Mouse (Mus musculus): ENCODE data around the gene Eps15.

Eps15 gene

GRCm38 (mm10) chr4:109279689-109280458, at the start of gene Eps15:
Eps15 (plus strand) TSS chr4:109280268.
- DNase-seq: peak; percentile 88

GRCm38 (mm10) chr4:109234185-109234584, 45.9 kb upstream of the Eps15 start, which contains the start of gene Calr4:
Calr4 (plus strand) TSS chr4:109234485.
- no peak for DNase-seq

GRCm38 (mm10) chr4:109234806-109235350, 45.2 kb upstream of the Eps15 start:
- DNase-seq: peak; percentile 36

- DNase-seq: no peak
These were observed 43.7 kb upstream of the Eps15 start for GRCm38 (mm10) chr4:109236186-109236879.

DNA sequence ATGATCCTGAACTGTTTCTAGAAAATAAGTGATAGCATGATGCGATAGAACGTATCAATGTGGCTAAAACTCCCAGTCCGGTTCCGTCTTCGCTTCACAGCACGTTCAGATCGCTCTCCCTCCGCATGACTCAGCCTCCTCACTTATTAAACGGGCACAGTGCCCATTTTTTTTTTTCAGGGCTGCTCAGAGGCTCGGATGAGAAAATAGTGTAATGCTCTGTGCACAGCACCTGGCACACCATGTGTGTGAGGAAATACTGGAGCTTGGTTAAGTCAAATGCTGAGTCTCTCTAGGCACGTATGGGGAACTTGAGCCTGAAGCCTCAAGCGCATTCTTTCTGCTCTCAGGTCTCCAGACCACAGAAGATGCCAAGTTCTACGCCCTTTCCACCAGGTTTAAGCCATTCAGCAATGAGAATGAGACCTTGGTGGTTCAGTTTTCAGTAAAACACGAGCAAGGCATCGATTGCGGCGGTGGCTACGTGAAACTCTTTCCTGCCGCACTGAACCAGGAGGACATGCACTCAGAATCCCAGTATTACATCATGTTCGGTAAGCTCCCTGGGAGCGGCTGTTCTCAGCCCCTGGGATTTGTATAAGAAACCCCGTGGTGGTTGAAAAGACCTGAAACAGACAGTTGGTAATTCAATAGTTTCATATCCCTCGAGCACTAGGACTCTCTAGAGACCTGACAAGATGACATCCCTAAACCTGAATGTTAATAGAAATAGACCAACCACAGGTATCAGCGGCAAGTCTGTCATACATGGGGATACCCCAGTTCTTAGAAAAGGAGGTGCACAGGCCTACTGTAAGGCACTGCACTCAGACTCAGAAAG, 41.4 kb upstream of the Eps15 start:
- peak; percentile 34 for DNase-seq

DNA sequence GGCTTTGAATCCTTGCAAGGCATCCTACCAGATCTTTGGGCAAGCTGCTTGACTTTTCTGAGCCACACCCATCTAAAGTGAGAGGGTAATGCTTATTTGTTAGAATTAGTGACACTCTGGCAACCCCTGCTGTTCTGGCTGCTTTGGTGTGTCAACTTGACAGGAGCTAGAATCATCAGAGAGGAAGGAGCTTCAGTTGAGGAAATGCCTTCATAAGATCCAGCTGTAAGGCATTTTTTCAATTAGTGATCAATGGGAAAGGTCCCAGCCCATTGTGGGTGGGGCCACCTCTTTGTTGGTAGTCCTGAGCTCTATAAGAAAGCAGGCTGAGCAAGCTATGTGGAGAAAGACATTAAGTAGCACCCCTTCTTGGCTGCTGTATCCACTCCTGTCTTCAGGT, 38.8 kb upstream of the Eps15 start:
- no peak for DNase-seq

- peak; percentile 52 for DNase-seq
These were observed 38.1 kb upstream of the Eps15 start for GRCm38 (mm10) chr4:109241934-109242333.

- DNase-seq: no peak
These were observed 35.6 kb upstream of the Eps15 start for GRCm38 (mm10) chr4:109244506-109244905.

DNA sequence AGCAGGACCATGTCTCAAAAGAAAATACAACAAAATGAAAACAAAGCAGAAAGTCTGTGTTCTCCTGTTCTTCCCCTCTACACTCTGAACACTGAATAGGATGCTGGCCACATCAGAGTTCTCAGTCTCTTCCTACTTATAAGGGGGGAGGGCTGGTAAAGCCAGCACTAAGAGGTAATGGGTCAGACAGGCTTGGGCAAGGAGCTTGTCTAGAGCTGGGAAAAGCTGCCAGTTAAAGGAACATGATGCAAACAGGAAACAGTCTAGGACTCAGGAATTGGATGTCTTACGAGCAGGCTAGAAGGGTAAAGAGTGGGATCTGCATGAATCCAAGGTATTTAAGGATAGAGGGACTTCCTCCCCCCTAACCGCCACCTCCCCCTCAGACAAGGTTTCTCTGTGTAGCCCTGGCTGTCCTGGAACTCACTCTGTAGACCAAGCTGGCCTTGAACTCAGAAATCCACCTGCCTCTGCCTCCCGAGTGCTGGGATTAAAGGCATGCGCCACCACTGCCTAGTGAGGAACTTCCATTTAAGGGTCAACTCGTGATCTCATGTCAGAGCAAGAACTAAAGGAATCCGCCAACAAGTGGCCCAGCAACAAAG, 35.0 kb upstream of the Eps15 start:
- no peak for DNase-seq

GRCm38 (mm10) chr4:109251605-109252004, 28.5 kb upstream of the Eps15 start:
- DNase-seq: no peak

GRCm38 (mm10) chr4:109252199-109252598, 27.9 kb upstream of the Eps15 start:
- DNase-seq: no peak

DNA sequence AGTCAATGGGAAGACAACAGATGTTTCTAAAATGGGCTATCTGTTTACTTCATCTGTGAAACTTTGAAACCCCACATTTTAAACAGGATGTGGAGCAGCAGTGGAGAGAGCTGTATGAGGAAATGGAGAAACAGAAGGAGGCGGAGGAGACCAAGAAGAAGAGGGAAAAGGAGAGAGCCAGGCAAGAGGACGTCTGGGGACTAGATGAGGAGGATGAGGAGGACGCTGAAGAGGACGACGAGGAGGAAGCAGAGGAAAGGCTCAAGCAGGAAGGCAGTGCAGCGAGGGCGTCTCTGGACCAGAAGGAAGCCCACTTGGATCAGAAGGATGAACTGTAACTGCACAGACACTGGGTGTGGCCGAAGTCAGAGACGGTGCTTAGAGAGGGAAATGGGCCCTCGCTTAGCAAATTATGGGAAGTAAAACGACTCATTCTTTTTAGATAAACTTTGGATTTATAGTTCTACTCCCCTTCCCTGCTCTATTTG, 26.4 kb upstream of the Eps15 start:
- DNase-seq: no peak

GRCm38 (mm10) chr4:109254511-109254910, 25.6 kb upstream of the Eps15 start:
- no peak for DNase-seq

- DNase-seq: no peak
These were observed 24.7 kb upstream of the Eps15 start for GRCm38 (mm10) chr4:109255321-109255720.

DNA sequence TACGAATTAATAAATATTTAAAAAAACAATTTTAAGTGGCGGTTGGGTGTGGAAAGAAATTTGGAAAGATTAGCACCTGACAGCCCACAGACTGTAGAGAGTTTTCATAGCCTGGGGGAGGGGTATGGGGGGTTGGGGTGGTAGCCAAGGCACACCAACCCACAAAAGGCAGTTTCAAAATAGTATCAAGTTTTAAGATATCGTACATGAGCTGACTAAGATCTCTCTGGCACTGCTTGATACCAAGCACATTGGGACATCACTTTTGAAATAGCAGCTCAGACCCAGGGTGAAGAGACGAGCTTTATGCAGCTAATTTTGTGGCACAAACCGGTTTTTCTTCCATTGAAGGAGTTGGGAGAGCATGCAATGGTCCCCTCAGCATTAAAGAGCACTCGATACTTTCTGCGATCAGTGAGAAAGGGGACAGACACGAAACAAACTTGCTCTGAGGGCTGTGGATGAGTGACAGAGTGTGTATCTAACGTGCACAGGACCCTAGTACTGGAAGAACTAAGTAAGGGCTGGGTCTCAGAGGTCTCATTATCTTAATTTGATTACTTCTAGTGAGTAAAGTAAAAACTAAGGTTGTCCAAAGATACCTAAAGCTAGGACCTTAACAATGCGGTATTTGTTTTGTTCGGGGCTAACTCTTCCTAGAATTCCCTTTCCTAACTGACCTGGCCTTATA, 24.2 kb upstream of the Eps15 start:
- DNase-seq: no peak

DNA sequence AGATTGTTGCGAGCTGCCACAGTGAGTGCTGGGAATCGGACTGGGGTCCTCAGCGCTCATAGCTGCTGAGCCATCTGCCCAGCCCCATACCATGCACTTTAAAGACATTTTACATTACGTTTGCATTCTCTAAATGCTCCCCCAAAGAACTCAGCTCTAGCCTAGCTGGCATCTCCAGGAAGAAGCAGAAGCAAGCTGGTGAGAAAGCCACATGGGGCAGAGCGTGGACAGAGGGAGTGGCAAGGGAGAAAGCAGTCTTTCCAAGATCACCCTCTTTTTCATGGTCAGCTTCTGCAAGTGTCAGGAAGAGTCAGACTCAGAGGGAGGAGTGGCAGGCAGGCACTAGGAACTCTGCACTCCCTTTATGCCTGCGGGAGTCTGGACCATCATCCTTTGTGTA, 23.3 kb upstream of the Eps15 start:
- DNase-seq: no peak

DNA sequence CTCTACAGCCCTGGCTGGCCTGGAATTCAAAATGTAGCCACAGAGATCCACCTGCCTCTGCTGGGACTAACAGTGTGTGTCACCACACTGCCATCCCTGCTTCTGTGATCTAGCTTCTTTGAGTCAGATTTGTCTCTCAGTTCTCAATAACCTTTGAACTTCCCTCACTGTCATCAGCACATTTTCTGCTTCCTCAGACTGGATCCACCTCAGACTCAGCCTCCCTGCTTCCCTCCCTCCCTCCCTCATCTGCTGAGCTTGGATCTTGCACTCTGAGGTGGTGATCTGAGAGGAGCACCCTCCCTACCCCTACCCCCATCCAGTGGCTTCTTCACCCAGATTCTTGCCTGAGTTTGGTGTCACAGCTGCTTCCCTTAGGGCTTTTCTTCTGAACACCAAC, 22.4 kb upstream of the Eps15 start:
- DNase-seq: no peak

DNA sequence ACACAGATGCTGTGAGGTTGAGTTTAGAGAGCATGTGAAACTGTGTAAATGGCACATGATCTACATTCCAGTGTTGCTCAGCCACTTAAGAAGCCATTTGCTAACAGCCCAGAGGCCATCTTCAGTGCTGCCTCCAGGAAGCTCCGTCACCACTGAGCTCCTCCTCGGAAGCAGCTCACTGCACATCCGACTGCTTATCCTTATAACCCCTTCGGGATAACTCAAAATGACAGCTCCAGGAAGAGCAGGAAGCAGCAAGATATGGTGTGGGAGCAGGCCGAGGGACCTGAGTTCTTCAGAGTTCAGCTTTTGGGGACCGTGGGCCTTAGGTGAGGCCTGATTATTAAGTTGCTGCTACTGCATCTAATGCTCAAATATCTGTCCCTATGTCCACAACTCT, 18.0 kb upstream of the Eps15 start:
- DNase-seq: no peak

GRCm38 (mm10) chr4:109266056-109266455, 14.0 kb upstream of the Eps15 start:
- no peak for DNase-seq

GRCm38 (mm10) chr4:109266744-109267143, 13.3 kb upstream of the Eps15 start:
- DNase-seq: no peak

- no peak for DNase-seq
These were observed 12.6 kb upstream of the Eps15 start for GRCm38 (mm10) chr4:109267452-109267851.

- DNase-seq: no peak
These were observed 11.2 kb upstream of the Eps15 start for GRCm38 (mm10) chr4:109268903-109269302.
